ENCODE assay signal across 21 mouse cellular contexts in genomic region chr1:35944376-35944775, GRCm38 (mm10).
DNase-seq lines count a peak whose midpoint lies in the region; ATAC-seq and TF ChIP-seq lines count a peak whose summit lies in the region.
"Had no signal": no experiment of that assay in that cellular context is flagged by ENCODE, and none has a peak within 500 bp of the region (broad histone marks: within the 10 kb centered on the region; RNA-seq: fewer than 3 reads in every experiment).

No protein-coding gene starts in this region.

- no peaks in the 10 kb centered on the region for H3K9me3 ChIP-seq in forebrain, embryonic 12.5 days
- no peaks in the 10 kb centered on the region for H3K9me3 ChIP-seq in forebrain, embryonic 15.5 days
- H3K9me3 ChIP-seq in neural tube, embryonic 11.5 days (ENCODE audit: control insufficient read depth, low read length) = peaks cover 3% of the 10 kb centered on the region; the same call in 1 of the 2 replicates
- H3K9me3 ChIP-seq in midbrain, embryonic 14.5 days (ENCODE audit: control insufficient read depth, low read length) = no peaks in the 10 kb centered on the region
- H3K9me3 ChIP-seq: liver, embryonic 13.5 days; lung, embryonic 15.5 days had no signal

- 0 out of 2 replicates have a peak, but pooled peaks have one; percentile 18 for ATAC-seq in forebrain, embryonic 12.5 days (ENCODE audit: low FRiP score)
- ATAC-seq in forebrain, embryonic 15.5 days (replicated peaks) = no peak
- peak; percentile 51; the same call in 1 of the 2 replicates for ATAC-seq in neural tube, embryonic 11.5 days (ENCODE audit: insufficient read depth, low FRiP score, low TSS enrichment)
- ATAC-seq in midbrain, embryonic 14.5 days (ENCODE audit: low FRiP score, low TSS enrichment) = no peak
- no peak for ATAC-seq in granulocyte monocyte progenitor cell, adult 5-6 weeks (replicated peaks; ENCODE audit: poor library complexity, severe bottlenecking)
- ATAC-seq: Patski had no signal

- peak; percentile 34 for DNase-seq in neural tube, embryonic 11.5 days (ENCODE audit: low spot score)
- no peak for DNase-seq in neural tube, embryonic 10.5 days (ENCODE audit: extremely low spot score, low spot score)
- DNase-seq in brain, embryonic 14.5 days (ENCODE audit: low read depth) = peak; percentile 65
- DNase-seq in midbrain, embryonic 14.5 days = peak; percentile 68
- no peak for DNase-seq in layer of hippocampus, postnatal 25 days (ENCODE audit: extremely low spot score in 1 of 2, low spot score in 1 of 2)
- DNase-seq: adrenal gland, postnatal 25 days; cerebellum, adult 2 months; cerebellum, postnatal 36 days; kidney, adult 18-20 months; liver, embryonic 13.5 days; lung, postnatal 4 days; right cerebral cortex, adult 18-20 months; thymus, postnatal 14 days had no signal

- no peaks in the 10 kb centered on the region for H3K36me3 ChIP-seq in forebrain, embryonic 12.5 days (replicated peaks)
- H3K36me3 ChIP-seq in forebrain, embryonic 15.5 days = no peaks in the 10 kb centered on the region
- H3K36me3 ChIP-seq in neural tube, embryonic 11.5 days (ENCODE audit: control insufficient read depth, insufficient read depth, low read length) = no peaks in the 10 kb centered on the region
- no peaks in the 10 kb centered on the region for H3K36me3 ChIP-seq in midbrain, embryonic 14.5 days (ENCODE audit: control insufficient read depth, insufficient read depth, low read length)
- H3K36me3 ChIP-seq: limb, embryonic 13.5 days; liver, embryonic 13.5 days; lung, embryonic 15.5 days had no signal

- H3K27ac ChIP-seq in forebrain, embryonic 12.5 days = no peak overlapping the region
- no peak overlapping the region for H3K27ac ChIP-seq in forebrain, embryonic 15.5 days (replicated peaks)
- H3K27ac ChIP-seq in neural tube, embryonic 11.5 days (ENCODE audit: low read depth, low read length) = no peak overlapping the region
- no peak overlapping the region for H3K27ac ChIP-seq in midbrain, embryonic 14.5 days (replicated peaks; ENCODE audit: low read depth, low read length)
- H3K27ac ChIP-seq: kidney, postnatal 0 days; limb, embryonic 13.5 days; liver, embryonic 13.5 days; lung, embryonic 15.5 days had no signal

- H3K4me1 ChIP-seq in forebrain, embryonic 12.5 days = peaks cover 38% of the 10 kb centered on the region
- peaks cover 9% of the 10 kb centered on the region for H3K4me1 ChIP-seq in forebrain, embryonic 15.5 days
- peaks cover 16% of the 10 kb centered on the region for H3K4me1 ChIP-seq in neural tube, embryonic 11.5 days (ENCODE audit: control insufficient read depth, insufficient read depth, low read length)
- peaks cover 29% of the 10 kb centered on the region for H3K4me1 ChIP-seq in midbrain, embryonic 14.5 days (ENCODE audit: control insufficient read depth, insufficient read depth, low read length)

- H3K4me2 ChIP-seq in forebrain, embryonic 12.5 days = no peak overlapping the region
- no peak overlapping the region for H3K4me2 ChIP-seq in forebrain, embryonic 15.5 days (replicated peaks)
- no peak overlapping the region for H3K4me2 ChIP-seq in neural tube, embryonic 11.5 days (ENCODE audit: low read depth)
- H3K4me2 ChIP-seq in midbrain, embryonic 14.5 days (ENCODE audit: low read length) = no peak overlapping the region
- H3K4me2 ChIP-seq: heart, embryonic 11.5 days; limb, embryonic 13.5 days; liver, embryonic 13.5 days; lung, embryonic 15.5 days had no signal

- no peak overlapping the region for H3K4me3 ChIP-seq in forebrain, embryonic 12.5 days (replicated peaks)
- H3K4me3 ChIP-seq in forebrain, embryonic 15.5 days = no peak overlapping the region
- no peak overlapping the region for H3K4me3 ChIP-seq in neural tube, embryonic 11.5 days (ENCODE audit: low read depth, low read length)
- no peak overlapping the region for H3K4me3 ChIP-seq in midbrain, embryonic 14.5 days (replicated peaks; ENCODE audit: low read depth, low read length)
- H3K4me3 ChIP-seq: limb, embryonic 13.5 days; liver, embryonic 13.5 days; lung, embryonic 15.5 days had no signal

- no peak for TF ChIP-seq CTCF in brain, embryonic 14.5 days (IDR thresholded peaks at IDR 0.05; ENCODE audit: borderline replicate concordance, extremely low read depth, insufficient read depth, insufficient read length)

- no peaks in the 10 kb centered on the region for H3K27me3 ChIP-seq in forebrain, embryonic 12.5 days
- no peaks in the 10 kb centered on the region for H3K27me3 ChIP-seq in forebrain, embryonic 15.5 days
- no peaks in the 10 kb centered on the region for H3K27me3 ChIP-seq in neural tube, embryonic 11.5 days (ENCODE audit: control insufficient read depth, insufficient read depth, low read length)
- H3K27me3 ChIP-seq in midbrain, embryonic 14.5 days (ENCODE audit: control insufficient read depth, insufficient read depth, low read length) = no peaks in the 10 kb centered on the region
- H3K27me3 ChIP-seq: limb, embryonic 13.5 days; liver, embryonic 13.5 days; lung, embryonic 15.5 days; Patski had no signal

- TF ChIP-seq POLR2A in brain, embryonic 14.5 days (IDR thresholded peaks at IDR 0.05; ENCODE audit: borderline replicate concordance, extremely low read depth, insufficient read depth, insufficient read length, poor library complexity, severe bottlenecking) = no peak

- WGBS in forebrain, embryonic 12.5 days = 10% methylated on average over 5 of the region's 5 CpGs
- 14% methylated on average over 5 of the region's 5 CpGs for WGBS in forebrain, embryonic 15.5 days
- 35% methylated on average over 5 of the region's 5 CpGs for WGBS in neural tube, embryonic 11.5 days
- WGBS in midbrain, embryonic 14.5 days = 5% methylated on average over 5 of the region's 5 CpGs

- no peak overlapping the region for H3K9ac ChIP-seq in forebrain, embryonic 12.5 days
- no peak overlapping the region for H3K9ac ChIP-seq in forebrain, embryonic 15.5 days (replicated peaks)
- H3K9ac ChIP-seq in neural tube, embryonic 11.5 days (ENCODE audit: low read length) = no peak overlapping the region
- no peak overlapping the region for H3K9ac ChIP-seq in midbrain, embryonic 14.5 days (replicated peaks; ENCODE audit: low read length)
- H3K9ac ChIP-seq: limb, embryonic 13.5 days; liver, embryonic 13.5 days; lung, embryonic 15.5 days had no signal

Comparison
In these comparisons a context has a peak if more than half of its experiments do, and no peak if none do; other contexts are left out.
1. ATAC-seq: peak in forebrain, embryonic 12.5 days (single experiment) and neural tube, embryonic 11.5 days (single experiment); none in forebrain, embryonic 15.5 days (single experiment), midbrain, embryonic 14.5 days (single experiment) and granulocyte monocyte progenitor cell, adult 5-6 weeks (single experiment).
2. DNase-seq: peak in neural tube, embryonic 11.5 days (single experiment), brain, embryonic 14.5 days (single experiment) and midbrain, embryonic 14.5 days (single experiment); none in neural tube, embryonic 10.5 days (single experiment) and layer of hippocampus, postnatal 25 days (0 of 2).